In the genomic region with DNA sequence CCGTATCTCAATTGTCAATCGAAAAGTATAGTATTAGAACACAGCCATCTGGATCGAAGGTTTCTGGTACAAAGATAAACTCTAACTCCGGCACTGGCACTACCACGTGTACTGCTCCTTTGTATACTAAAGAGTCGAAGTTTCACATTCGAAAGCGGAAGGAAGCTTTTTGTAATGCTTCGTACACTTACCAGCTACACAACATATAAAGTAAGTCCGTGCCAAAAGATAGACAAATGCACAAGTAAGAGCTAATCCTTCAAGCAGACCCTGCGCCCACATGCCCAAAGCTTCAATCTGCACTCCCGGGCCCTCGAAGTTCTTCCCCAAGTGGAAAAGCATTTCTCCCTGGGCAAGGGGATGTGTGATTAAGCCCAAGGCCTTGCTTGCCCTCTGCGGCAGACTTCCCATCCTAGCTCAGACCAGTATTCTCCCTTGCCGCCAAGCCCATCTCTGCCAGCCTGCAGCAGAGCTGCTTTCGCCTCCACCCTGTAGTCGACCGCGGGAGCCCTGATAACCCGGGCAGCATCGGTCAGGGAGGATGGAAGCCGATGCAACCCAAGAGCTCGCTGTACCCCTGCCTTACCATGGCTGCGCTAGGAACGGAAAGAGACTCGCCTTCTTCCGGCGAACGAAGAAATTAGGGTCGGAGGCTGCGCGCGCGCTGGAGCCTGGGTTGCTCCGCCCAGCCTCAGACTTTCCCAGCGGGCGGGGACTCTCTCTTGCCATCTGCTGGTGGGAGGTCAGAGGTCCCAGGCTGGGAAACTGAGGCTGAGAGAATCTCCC, we compare ENCODE assay signal across 8 mouse cellular contexts. TPM values are rescaled to one million over a fixed set of nuclear protein-coding genes. Genes with fewer than 3 reads are reported as not detected.
DNase-seq lines count a peak whose midpoint lies in the region; ATAC-seq and TF ChIP-seq lines count a peak whose summit lies in the region.

A gene (minus strand): TSS at position 683 of the 786 bp plus-strand sequence.

- peak within 1 kb of the TSS; percentile 82 for H3K4me3 ChIP-seq in brown adipose tissue, adult 24 weeks (ENCODE audit: insufficient read depth, low read depth, low read length)
- peak within 1 kb of the TSS; percentile 70 for H3K4me3 ChIP-seq in heart, embryonic 12.5 days
- H3K4me3 ChIP-seq in kidney, postnatal 0 days (replicated peaks; ENCODE audit: low read depth, low read length): peak within 1 kb of the TSS; percentile 58
- peak within 1 kb of the TSS; percentile 78 for H3K4me3 ChIP-seq in liver, adult 2 months (ENCODE audit: insufficient read depth, low read depth, low read length)

- H3K9ac ChIP-seq in heart, embryonic 12.5 days: peak within 1 kb of the TSS; percentile 84
- peak within 1 kb of the TSS; percentile 67 for H3K9ac ChIP-seq in kidney, postnatal 0 days (ENCODE audit: low read depth, low read length)
- H3K9ac ChIP-seq in liver, adult 2 months (ENCODE audit: low read depth, low read length): peak within 1 kb of the TSS; percentile 89

- peak; percentile 90 for DNase-seq in CD4-positive, CD25-positive, alpha-beta regulatory T cell, adult 2 months (ENCODE audit: low read depth, low spot score)
- peak; percentile 87 for DNase-seq in kidney, postnatal 0 days (ENCODE audit: low spot score)
- DNase-seq in liver, adult 2 months (ENCODE audit: extremely low read depth, low read depth, low spot score): peak; percentile 64
- DNase-seq in spleen, postnatal 36 days (ENCODE audit: low spot score in 2 of 2): peak; percentile 76 to 78

- 0 out of 2 replicates have a peak, but pooled peaks cover 2% of the 10 kb centered on the region for H3K27me3 ChIP-seq in heart, embryonic 12.5 days (replicated peaks)
- no peaks in the 10 kb centered on the region for H3K27me3 ChIP-seq in kidney, postnatal 0 days (ENCODE audit: insufficient read depth, low read length)
- no peaks in the 10 kb centered on the region for H3K27me3 ChIP-seq in liver, adult 2 months (ENCODE audit: control insufficient read depth, insufficient read depth, low read length)

- ATAC-seq in erythroid progenitor cell, adult 5-6 weeks (replicated peaks; ENCODE audit: low FRiP score, poor library complexity, severe bottlenecking): peak; percentile 95
- peak; percentile 87 for ATAC-seq in heart, embryonic 12.5 days (ENCODE audit: insufficient number of reproducible peaks, low FRiP score)
- ATAC-seq in kidney, postnatal 0 days (replicated peaks; ENCODE audit: low FRiP score, low read depth): peak; percentile 90
- ATAC-seq in monocyte, adult 5-6 weeks (replicated peaks; ENCODE audit: insufficient number of reproducible peaks, low FRiP score, low TSS enrichment, poor library complexity, severe bottlenecking): peak; percentile 92

- H3K4me1 ChIP-seq in brown adipose tissue, adult 24 weeks (ENCODE audit: control insufficient read depth, insufficient read depth, insufficient read length, low read length): no peaks in the 10 kb centered on the region
- 0 out of 2 replicates have a peak, but pooled peaks cover 13% of the 10 kb centered on the region for H3K4me1 ChIP-seq in heart, embryonic 12.5 days (replicated peaks)
- H3K4me1 ChIP-seq in kidney, postnatal 0 days (replicated peaks; ENCODE audit: insufficient read depth, low read length): no peaks in the 10 kb centered on the region
- no peaks in the 10 kb centered on the region; the same call in 1 of the 2 replicates for H3K4me1 ChIP-seq in liver, adult 2 months (ENCODE audit: control insufficient read depth, insufficient read depth, low read length)

- peak within 1 kb of the TSS; percentile 73 for H3K4me2 ChIP-seq in heart, embryonic 12.5 days
- H3K4me2 ChIP-seq in kidney, postnatal 0 days (ENCODE audit: low read length): peak within 1 kb of the TSS; percentile 66

- no peaks in the 10 kb centered on the region for H3K79me2 ChIP-seq in liver, adult 2 months (ENCODE audit: control insufficient read depth, insufficient read depth, low read length)

- peak within 1 kb of the TSS; percentile 79 for H3K27ac ChIP-seq in brown adipose tissue, adult 24 weeks (replicated peaks; ENCODE audit: low read depth, low read length)
- H3K27ac ChIP-seq in heart, embryonic 12.5 days (ENCODE audit: poor library complexity, severe bottlenecking): peak within 1 kb of the TSS; percentile 81
- peak within 1 kb of the TSS; percentile 80 for H3K27ac ChIP-seq in kidney, postnatal 0 days
- peak within 1 kb of the TSS; percentile 89 for H3K27ac ChIP-seq in liver, adult 2 months (replicated peaks; ENCODE audit: insufficient read depth, low read depth, low read length)

- TF ChIP-seq POLR2A in liver, adult 2 months (IDR thresholded peaks at IDR 0.05; ENCODE audit: extremely low read depth, insufficient read depth, low read length): peak; percentile 81

- 15% methylated on average over 37 of the region's 37 CpGs for WGBS in heart, embryonic 12.5 days
- 32% methylated on average over 37 of the region's 37 CpGs for WGBS in kidney, postnatal 0 days
- WGBS in liver, adult 2 months: under 1% methylated on average over 37 of the region's 37 CpGs

- peak; percentile 71 for TF ChIP-seq CTCF in kidney, postnatal 0 days (IDR thresholded peaks at IDR 0.05; ENCODE audit: low read depth)
- peak; percentile 71 for TF ChIP-seq CTCF in liver, adult 2 months (IDR thresholded peaks at IDR 0.05; ENCODE audit: low read depth, low read length)

- H3K9me3 ChIP-seq in heart, embryonic 12.5 days (replicated peaks): no peaks in the 10 kb centered on the region
- no peaks in the 10 kb centered on the region for H3K9me3 ChIP-seq in kidney, postnatal 0 days (replicated peaks; ENCODE audit: low read length)

- H3K36me3 ChIP-seq in heart, embryonic 12.5 days: peaks cover 21% of the 10 kb centered on the region
- H3K36me3 ChIP-seq in kidney, postnatal 0 days (ENCODE audit: insufficient read depth, low read length): no peaks in the 10 kb centered on the region
- H3K36me3 ChIP-seq in liver, adult 2 months (ENCODE audit: control insufficient read depth, insufficient read depth, low read length): peaks cover 33% of the 10 kb centered on the region

RNA-seq across cellular contexts. Expression of the gene that starts here (rescaled TPM):
- 541 and 684 TPM in 2 replicates for polyA plus RNA-seq in brown adipose tissue, adult 24 weeks (2012; ENCODE audit: insufficient read depth, insufficient read length, missing spikeins)
- total RNA-seq in erythroid progenitor cell, adult 5-6 weeks (2015; ENCODE audit: low replicate concordance): 982 and 1,015 TPM in 2 replicates
- 394 and 635 TPM in 2 replicates for total RNA-seq in erythroid progenitor cell, adult 5-6 weeks (2017; ENCODE audit: low replicate concordance)
- 446 and 451 TPM in 2 replicates for polyA plus RNA-seq in heart, embryonic 12.5 days (2016; fragmentation: Nextera tagmentation; extraction: Ambion mirVana)
- 882 and 968 TPM in 2 replicates for polyA plus RNA-seq in kidney, postnatal 0 days (2015; fragmentation: Nextera tagmentation; extraction: Ambion mirVana)
- 619 and 632 TPM in 2 replicates for total RNA-seq in liver, adult 2 months (2014; rRNA removed)
- polyA plus RNA-seq in liver, adult 2 months (2012; rRNA removed): 187 and 189 TPM in 2 replicates
- 1,370 to 1,980 TPM (median 1,963 TPM) in 3 replicates for total RNA-seq in monocyte, adult 5-6 weeks (2017)

Comparison
In these comparisons a context has a peak if more than half of its experiments do, and no peak if none do; other contexts are left out.
1. Peak in every context shown above with its lines: DNase-seq, ATAC-seq, H3K4me3 ChIP-seq and H3K27ac ChIP-seq.